Mouse (Mus musculus) ES-Bruce4 (cell line): ENCODE measurements at regions not wholly inside any gene's neighbourhood (a gene's known extent, or its start where the extent isn't known, plus 50 kb on each side); places are given as distances from the start of the nearest gene placed in this dataset.

Experiments
- CTCF ChIP-seq: IDR thresholded peaks from one replicate; pipeline ENCODE4 v1.8.1; 2011; ENCODE audit warnings: low read depth, low read length
- EP300 ChIP-seq: IDR thresholded peaks from 2 replicates; pipeline ENCODE4 v1.6.1; 2011; ENCODE audit warnings: low read depth, low read length; ENCODE audit not compliant: insufficient read depth

- TF ChIP-seq CTCF (no peak), EP300 (no peak)
Observed at GRCm38 (mm10) chr6:51044873-51045272, 387.6 kb upstream of the Nfe2l3 start.
